Mouse (Mus musculus): ENCODE results near the gene Adarb1.

Gene Adarb1

DNA sequence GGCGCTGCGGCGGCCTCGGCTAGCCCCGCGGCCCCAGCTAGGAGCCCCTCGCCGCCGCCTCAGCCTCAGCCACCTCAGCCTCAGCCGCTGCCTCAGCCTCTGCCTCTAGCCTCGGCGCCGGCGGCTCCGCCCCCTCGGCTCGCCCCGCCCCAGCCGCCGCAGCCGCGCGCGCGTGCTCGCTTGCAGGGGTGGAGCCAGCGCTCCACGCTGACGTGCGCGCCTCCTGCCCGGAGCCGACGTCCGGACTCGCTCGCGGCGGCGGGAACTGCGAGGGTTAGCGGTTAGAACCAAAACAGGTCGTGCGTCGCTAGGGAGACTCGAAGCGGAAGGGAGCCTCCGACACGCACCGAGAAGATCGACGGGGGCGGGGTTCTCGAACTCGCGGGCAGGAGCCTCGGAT is at the start of gene Adarb1:
TSS of gene Adarb1 (minus strand) at position 133 of the 400 bp plus-strand sequence.
- peak; percentile 93 for DNase-seq

DNA sequence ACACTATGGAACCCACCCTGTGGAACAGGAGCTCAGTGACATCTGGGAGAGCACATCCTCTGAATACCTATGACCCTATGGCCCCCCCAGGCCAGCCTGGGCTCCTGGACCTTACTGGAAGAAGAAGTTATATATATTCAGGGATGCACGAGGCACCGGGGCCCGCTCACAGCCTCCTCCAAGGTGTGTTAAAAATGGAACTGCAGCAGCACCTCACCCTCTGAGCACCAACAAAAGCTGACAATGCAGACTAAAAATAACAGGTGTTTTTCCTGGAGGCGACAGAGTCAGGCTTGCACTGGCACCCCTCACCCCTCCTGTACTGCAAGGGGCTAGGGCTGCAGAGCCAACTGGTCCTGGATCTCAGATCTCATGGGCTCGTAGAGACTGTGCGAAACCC is 49.3 kb upstream of the Adarb1 start:
- DNase-seq, result no peak

GRCm38 (mm10) chr10:77465902-77466301 is 47.8 kb upstream of the Adarb1 start:
- DNase-seq, result no peak

- peak; percentile 79 for DNase-seq
These were observed 46.3 kb upstream of the Adarb1 start for GRCm38 (mm10) chr10:77464181-77464936.

DNA sequence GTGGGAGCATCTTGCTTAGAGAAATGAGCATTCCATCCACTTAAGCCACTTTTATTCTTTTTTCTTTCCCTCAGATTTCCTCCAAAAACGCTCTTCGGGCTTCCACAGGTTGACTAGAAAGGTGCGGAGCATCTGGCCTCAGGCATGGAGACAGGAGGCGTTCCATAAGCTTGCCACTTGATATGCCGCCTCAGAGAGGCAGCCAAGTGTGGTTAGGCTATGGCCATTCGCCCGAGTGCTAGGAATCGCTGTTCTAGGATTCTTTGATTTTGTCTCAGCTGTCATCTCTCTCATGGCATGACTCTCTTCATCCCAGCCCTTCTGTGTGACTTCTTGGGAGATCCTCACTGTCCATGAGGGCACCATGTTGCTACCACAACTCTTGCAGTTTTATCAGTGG is 43.1 kb upstream of the Adarb1 start:
- peak; percentile 38 for DNase-seq

- DNase-seq, result no peak
These were observed 39.6 kb upstream of the Adarb1 start for GRCm38 (mm10) chr10:77457701-77458100.

DNA sequence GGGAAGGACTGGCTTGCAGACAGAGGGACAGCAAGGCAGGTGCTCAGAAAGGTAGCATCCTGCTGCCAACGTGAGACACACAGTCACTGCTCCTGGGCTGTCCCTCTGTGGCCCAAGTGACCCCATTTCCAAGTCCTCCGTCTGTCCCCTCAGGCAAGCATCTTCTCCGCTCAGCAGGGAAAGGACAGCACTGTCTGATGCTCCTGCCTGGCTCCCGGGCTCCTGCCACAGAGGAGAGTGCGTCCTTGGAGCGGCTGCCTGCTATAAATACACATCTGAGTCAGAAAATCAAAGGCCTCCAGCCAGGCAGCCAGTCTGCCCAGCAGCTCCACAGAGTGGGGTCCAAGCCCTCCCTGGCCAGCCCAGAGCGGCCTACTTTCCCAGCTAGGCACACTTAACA is 38.4 kb upstream of the Adarb1 start:
- DNase-seq, result peak; percentile 96

DNA sequence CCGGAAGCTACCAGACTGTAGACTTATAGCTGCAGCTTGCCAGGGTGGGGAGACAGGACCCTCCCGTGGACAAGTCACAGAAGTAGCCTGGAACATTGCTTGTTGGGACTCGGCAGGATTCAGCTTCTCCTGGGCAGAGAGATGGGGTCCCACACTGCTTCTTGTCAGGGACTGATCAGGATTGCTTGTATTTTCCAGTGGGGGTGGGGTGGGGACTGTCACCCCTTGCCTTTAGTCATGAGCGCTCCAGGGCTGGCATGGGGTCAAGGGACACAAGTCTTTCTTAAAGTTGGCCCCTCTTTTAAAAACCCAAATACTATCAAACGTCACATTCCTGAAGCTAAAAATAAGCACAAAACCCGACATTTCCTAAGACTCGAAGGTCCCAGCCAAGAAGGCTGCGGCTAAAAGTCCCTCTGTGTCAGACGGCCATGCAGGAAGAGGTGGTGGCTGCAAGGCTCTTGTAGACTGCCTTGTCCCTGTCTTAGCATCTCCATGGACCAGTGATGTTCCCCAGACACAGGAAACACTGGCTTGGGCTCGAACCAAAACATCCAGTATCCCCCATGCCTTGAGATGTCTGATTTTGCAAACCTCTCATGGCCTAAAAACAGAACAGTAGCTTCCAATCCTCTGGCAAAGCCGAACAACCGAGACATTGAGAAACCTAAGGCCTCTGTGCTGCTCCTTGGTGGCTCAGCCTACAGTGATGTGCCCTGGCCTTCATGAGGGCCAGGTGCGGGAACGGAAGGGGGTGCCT is 37.4 kb upstream of the Adarb1 start:
- peak; percentile 56 for DNase-seq

DNA sequence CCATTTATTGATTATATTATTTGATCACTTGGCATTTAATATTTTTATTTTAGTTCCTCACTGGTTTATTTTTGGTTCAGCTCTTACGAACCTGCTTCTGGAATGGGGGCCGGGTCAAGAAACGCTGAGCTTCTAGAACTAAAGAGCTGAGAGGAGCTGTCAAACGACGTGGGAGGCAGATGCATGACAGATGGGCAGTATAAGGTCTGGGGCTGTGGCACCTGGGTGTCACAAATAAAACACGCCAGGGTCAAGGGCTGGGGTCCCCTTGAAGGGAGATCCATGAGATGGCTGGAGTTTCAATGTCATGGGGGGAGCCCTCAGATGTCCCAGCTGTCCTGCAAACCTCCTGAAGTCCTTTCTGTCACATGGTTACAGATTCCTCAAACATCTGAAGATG is 36.7 kb upstream of the Adarb1 start:
- DNase-seq, result peak; percentile 38

- DNase-seq, result no peak
These were observed 33.8 kb upstream of the Adarb1 start for GRCm38 (mm10) chr10:77451822-77452221.

DNA sequence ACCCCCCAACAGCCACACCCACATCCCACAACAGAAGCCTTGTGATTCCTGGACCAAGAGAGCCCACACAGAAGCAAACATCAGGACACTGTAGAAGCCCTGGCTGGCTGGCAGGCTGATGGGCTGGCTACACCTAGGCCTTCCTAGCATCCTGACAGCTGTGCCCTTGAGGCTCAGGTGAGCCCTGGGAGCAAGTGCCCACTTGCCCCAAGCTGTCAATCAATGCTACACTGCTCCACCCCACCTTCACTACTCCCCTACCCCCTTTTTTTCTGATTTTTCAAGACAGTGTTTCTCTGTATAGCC is 32.0 kb upstream of the Adarb1 start:
- peak; percentile 10 for DNase-seq

DNA sequence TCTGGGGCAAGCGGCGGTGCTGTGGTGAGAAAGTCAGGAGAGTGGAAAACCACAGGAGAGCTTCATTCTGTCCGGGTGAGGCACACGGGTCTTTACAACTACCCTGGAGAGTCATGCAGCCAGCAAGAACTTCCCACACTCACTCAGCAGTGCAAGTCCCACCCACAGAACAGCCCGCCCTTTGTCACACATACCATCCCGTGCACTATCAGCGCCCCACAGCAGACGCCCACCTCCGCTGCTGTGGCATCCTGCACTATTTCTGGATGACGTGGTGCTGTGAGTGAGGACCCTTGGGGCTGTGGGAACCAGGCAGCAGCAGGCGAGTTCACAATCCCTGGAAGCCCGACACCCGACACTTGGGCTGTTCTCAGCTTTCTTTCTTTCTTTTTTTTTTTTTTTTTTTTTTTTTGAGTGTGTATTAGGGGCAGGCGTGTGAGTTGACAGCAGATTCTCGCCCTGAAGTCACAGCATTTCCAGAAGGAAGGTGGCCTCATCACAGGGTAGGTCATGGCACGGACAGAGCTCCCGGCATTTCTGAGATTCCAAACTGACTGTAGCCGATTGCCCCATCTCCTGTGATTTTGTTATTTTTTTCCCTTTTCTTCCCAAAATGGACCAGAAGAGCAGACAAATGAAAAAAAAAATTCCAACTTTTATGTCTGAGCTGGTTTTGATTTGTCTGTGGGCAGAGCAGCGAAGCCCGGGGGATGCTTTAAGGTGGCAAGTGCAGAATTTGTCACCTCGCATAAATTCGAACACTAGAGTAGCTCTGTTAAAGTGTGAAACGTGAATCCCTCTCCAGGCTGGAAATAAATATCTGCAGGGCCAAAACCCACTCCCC is 31.5 kb upstream of the Adarb1 start:
- no peak for DNase-seq

GRCm38 (mm10) chr10:77448698-77449247 is 30.7 kb upstream of the Adarb1 start:
- no peak for DNase-seq

GRCm38 (mm10) chr10:77448209-77448608 is 30.1 kb upstream of the Adarb1 start:
- peak; percentile 64 for DNase-seq

GRCm38 (mm10) chr10:77447755-77448154 is 29.7 kb upstream of the Adarb1 start:
- DNase-seq, result peak; percentile 50

- DNase-seq, result no peak
These were observed 24.2 kb upstream of the Adarb1 start for GRCm38 (mm10) chr10:77442250-77442649.

DNA sequence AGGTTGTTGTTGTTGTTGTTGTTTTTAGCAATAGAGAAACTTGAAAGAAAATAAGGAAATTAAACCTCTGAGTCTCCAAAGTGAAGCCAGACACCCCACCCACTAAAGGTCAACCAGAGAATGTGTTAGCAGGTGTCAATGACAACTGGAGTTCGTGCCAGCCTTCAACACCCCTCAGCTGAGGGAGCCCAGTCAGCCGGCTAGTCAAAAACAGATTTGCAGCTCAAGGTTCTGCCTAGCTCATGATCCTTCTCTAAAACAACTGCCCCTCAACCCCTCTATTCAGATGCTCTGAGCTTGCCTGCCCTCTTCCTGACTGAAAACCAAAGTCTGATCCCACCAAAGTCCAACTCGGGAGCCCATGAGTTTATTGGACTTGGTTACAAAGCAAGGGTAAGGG is 23.7 kb upstream of the Adarb1 start:
- no peak for DNase-seq

GRCm38 (mm10) chr10:77440841-77441755 is 23.0 kb upstream of the Adarb1 start:
- no peak for DNase-seq

DNA sequence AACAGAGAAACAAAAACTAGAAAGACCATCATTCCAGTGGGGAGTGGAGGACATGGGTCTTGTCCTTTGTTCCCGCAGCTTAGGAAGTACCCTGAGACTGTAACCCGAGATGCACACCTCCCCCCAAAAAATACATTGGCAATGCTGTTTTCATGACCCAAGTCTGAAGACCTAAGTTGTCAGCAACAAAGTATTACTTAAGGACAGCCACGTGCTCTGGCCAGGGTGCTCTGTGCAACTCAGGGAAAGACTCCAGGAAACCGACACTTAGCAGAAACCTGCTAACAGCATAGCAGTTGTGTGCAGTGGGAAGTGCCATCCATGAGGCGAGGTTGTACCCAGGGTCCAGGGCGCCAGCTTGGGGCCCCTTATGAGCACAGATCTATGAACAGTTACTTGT is 22.2 kb upstream of the Adarb1 start:
- DNase-seq, result no peak

DNA sequence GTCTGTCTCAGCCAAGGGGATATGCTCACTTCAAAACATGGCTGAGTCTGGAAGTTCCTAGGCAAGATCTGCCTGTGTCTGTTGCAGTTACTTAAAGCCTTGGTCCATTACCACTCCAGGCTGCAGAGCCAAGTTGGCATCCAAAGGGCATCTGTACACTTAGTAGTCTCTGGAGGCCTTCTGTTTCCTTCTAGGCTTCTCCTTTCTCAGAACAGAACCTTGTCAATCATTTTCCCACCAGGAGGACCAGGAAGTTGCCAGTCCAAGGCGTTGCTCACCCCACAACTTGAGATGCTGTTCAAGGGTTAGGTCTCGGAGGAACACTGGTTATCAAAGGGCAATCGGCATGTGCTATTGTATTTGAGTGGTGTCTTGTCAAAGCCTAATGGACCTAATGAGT is 21.0 kb upstream of the Adarb1 start:
- no peak for DNase-seq

DNA sequence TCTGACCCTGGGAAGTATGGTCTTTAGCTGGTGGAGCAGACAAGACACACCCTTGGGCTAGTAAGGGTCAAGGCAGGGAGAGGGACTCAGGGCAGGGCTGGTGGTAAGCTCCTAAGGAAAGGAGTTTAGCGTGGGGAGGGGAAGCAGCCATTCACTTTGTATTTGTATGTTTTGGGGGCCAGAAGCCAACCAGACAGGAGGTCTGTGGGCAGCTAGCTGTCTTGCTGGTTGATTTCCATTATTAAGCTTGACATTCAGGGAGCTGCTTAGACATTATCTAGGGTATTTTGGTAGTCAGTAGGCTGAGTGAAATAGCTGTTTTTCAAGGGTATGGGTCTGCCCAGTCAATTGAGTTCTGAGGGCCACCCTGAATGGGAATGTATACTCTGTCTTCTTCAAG is 20.0 kb upstream of the Adarb1 start:
- no peak for DNase-seq

DNA sequence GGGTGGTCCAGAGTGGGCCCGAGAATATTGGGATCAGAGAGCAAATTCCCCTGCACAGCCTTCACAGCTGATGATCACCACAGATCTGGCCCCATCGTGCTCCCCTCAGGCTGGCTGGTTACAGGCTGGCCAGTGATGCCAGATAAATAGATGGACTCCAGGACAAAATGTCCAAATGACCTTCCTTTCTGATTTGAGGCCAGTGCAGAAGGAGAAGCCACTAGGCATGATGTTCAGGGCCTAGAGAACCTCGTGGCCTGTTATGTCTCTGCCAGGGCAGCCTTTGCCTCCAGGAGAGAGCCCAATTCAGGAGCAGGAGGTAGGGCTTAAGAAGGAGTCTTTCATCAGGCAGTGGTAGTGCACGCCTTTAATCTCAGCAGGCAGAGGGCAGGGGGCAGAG is 17.3 kb upstream of the Adarb1 start:
- DNase-seq, result no peak
